Mouse (Mus musculus): ENCODE measurements at regions not wholly inside any gene's neighbourhood (a gene's known extent, or its start where the extent isn't known, plus 50 kb on each side); places are given as distances from the start of the nearest gene placed in this dataset.

GRCm38 (mm10) chr15:25510060-25510492 is 96.5 kb upstream of the Basp1 start:
- 38% methylated on average over 8 of the region's 8 CpGs for WGBS
- Histone ChIP-seq H3K27ac (ENCODE audit: low read depth, low read length) (no peak overlapping the region), H3K9me3 (ENCODE audit: control insufficient read depth, low read length) (no peaks in the 10 kb centered on the region), H3K4me1 (ENCODE audit: control insufficient read depth, insufficient read depth, low read depth, low read length) (no peaks in the 10 kb centered on the region; the same call in none of the 2 replicates), H3K36me3 (ENCODE audit: control insufficient read depth, insufficient read depth, low read length) (no peaks in the 10 kb centered on the region), H3K4me2 (ENCODE audit: low read length) (peak overlapping the region; percentile 2; the same call in 1 of the 2 replicates), H3K27me3 (replicated peaks; ENCODE audit: control insufficient read depth, insufficient read depth, low read length) (no peaks in the 10 kb centered on the region), H3K9ac (ENCODE audit: low read depth, low read length) (no peak overlapping the region), H3K4me3 (ENCODE audit: low read length) (no peak overlapping the region)
- ATAC-seq: no peak; the same call in 1 of the 2 replicates

DNA sequence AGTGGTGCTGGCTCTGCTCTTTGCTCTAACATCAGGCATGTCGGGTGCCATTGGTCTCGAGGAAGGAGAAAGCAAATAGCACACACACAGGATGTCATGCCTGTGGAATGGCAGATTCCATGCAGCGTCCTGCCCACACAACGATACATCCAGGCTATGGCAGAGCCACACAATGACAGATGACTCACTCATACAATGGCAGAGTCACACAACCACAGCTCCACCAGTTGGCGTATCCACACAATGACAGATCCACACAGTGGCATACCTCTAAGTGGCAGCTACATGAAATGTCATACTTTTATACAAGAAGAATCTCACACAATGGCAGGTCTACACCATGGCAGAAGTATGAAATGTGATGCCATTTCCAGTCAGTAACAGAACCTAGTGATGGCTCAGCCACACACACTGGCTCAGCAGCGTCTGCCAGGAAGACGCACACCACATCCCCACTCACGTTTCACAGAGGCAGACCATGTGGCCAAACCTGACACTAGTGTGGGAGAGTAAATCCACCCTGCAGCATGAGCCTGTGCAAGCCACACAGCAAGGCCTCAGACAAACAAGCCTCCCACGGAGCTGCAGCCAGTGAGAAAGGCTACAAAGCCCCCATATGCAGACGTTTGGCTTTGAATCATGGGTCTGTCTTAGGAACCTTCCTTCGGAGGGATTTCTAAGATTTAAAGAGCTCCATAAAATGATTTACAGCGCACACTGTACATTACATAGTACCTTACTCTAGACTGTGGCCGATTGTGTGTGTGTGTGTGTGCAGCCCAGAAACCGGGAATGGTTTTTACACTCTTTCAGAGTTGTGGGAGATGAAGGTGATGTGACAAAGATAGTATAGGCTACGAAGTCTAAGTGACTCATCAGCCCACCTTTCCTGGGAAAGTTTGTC is 104.0 kb upstream of the Myo10 start:
- H3K27ac ChIP-seq (ENCODE audit: low read depth, low read length): no peak overlapping the region
- H3K9ac ChIP-seq (ENCODE audit: low read depth, low read length): no peak overlapping the region
- H3K27me3 ChIP-seq (replicated peaks; ENCODE audit: control insufficient read depth, insufficient read depth, low read length): no peaks in the 10 kb centered on the region
- no peaks in the 10 kb centered on the region for H3K9me3 ChIP-seq (ENCODE audit: control insufficient read depth, low read length)
- no peak overlapping the region for H3K4me3 ChIP-seq (ENCODE audit: low read length)
- H3K4me1 ChIP-seq (ENCODE audit: control insufficient read depth, insufficient read depth, low read depth, low read length): no peaks in the 10 kb centered on the region
- 82% methylated on average over 15 of the region's 15 CpGs for WGBS
- no peaks in the 10 kb centered on the region for H3K36me3 ChIP-seq (ENCODE audit: control insufficient read depth, insufficient read depth, low read length)
- no peak for ATAC-seq
- no peak overlapping the region for H3K4me2 ChIP-seq (ENCODE audit: low read length)

DNA sequence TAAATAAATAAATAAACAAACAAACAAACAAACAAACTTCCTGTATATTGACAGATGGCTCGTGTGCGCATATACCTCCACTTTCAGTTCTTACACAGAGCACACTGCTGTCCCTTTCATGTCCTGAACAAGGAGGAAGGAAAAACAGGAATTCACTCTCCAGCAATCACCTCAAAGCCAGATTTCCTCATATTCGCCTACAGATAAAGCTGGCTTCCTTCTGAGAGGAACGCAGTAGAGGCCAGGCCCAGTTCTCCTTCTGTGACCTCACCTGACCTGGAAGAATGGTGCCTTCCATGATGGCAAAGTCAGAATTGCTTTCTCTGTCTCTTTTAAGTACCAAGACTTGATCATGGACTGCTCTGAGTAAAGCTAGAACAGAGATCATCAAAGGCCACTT is 98.1 kb upstream of the Myo10 start:
- Histone ChIP-seq H3K36me3 (ENCODE audit: control insufficient read depth, insufficient read depth, low read length) (no peaks in the 10 kb centered on the region), H3K9ac (ENCODE audit: low read depth, low read length) (no peak overlapping the region), H3K4me2 (ENCODE audit: low read length) (no peak overlapping the region), H3K27ac (ENCODE audit: low read depth, low read length) (no peak overlapping the region), H3K27me3 (replicated peaks; ENCODE audit: control insufficient read depth, insufficient read depth, low read length) (no peaks in the 10 kb centered on the region), H3K9me3 (ENCODE audit: control insufficient read depth, low read length) (no peaks in the 10 kb centered on the region), H3K4me1 (ENCODE audit: control insufficient read depth, insufficient read depth, low read depth, low read length) (no peaks in the 10 kb centered on the region), H3K4me3 (ENCODE audit: low read length) (no peak overlapping the region)
- WGBS: 92% methylated on average over 4 of the region's 4 CpGs
- ATAC-seq: no peak

DNA sequence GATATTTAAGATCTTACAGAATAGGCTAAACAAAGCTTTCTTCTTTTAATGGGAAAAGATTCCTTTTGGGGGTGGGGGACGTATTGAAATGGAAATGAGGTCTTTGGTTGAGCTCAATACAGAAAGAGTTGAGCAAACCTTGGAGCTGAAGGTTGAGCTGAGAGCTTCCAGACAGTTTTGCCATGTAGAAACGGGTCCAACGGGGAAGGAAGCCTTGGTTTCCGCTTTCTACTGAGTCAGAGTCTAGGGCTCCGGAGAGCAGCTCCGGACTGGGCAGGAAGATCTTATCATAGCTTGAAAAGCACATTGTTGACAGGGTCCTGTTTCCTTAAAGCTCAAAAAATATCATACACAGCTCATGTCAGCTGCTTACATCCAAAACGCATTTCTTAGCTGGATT is 97.0 kb upstream of the Myo10 start:
- no peak overlapping the region for H3K9ac ChIP-seq (ENCODE audit: low read depth, low read length)
- H3K9me3 ChIP-seq (ENCODE audit: control insufficient read depth, low read length): no peaks in the 10 kb centered on the region
- no peaks in the 10 kb centered on the region for H3K4me1 ChIP-seq (ENCODE audit: control insufficient read depth, insufficient read depth, low read depth, low read length)
- H3K27me3 ChIP-seq (replicated peaks; ENCODE audit: control insufficient read depth, insufficient read depth, low read length): no peaks in the 10 kb centered on the region
- H3K4me2 ChIP-seq (ENCODE audit: low read length): no peak overlapping the region
- H3K36me3 ChIP-seq (ENCODE audit: control insufficient read depth, insufficient read depth, low read length): no peaks in the 10 kb centered on the region
- H3K27ac ChIP-seq (ENCODE audit: low read depth, low read length): no peak overlapping the region
- no peak for ATAC-seq
- 70% methylated on average over 7 of the region's 7 CpGs for WGBS
- H3K4me3 ChIP-seq (ENCODE audit: low read length): no peak overlapping the region

DNA sequence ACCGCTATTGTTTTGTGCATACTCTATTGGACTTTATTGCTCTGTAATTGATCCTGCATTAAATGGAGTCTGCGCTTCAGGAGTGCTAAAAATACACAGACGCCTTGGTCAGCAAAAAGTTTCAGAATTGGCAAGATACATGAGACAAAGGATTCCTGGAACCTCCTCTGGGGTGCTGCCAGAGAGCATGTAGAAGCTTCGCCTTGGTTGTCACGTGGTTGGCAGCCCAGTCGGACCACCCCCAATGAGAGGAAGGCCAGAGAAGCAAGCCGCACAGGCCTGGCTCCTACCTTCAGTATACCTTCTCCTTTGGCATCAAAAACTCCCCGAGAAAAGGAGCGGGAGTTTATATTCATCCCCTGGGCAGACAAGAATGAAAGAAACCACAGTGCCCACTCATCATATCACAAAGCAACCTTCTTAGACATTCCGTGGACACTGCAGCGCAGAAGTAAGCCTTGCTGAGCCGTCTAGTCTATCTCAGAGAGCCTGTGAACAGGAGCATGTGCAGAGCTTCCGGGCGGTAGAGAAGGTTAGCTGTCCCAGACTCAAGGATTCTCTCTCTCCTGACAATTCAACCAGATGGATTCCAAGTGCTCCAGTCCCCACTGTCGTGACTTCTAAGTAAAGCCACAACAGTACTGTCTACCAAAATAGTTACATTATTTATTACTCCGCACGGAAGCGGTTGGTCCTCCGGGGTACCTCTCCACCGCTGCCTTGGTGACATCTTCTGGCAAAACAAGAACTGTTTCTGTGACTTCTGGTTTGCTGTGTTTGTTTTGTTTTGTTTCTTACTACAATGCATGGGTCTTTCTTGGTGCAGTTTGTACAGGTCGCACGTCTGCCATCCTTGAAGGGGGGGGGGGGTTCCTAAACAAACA is 85.6 kb upstream of the Myo10 start:
- no peaks in the 10 kb centered on the region for H3K36me3 ChIP-seq (ENCODE audit: control insufficient read depth, insufficient read depth, low read length)
- H3K27me3 ChIP-seq (replicated peaks; ENCODE audit: control insufficient read depth, insufficient read depth, low read length): no peaks in the 10 kb centered on the region
- no peaks in the 10 kb centered on the region for H3K9me3 ChIP-seq (ENCODE audit: control insufficient read depth, low read length)
- 75% methylated on average over 22 of the region's 22 CpGs for WGBS
- peak; percentile 52; the same call in 1 of the 2 replicates for ATAC-seq
- H3K4me3 ChIP-seq (ENCODE audit: low read length): no peak overlapping the region
- no peaks in the 10 kb centered on the region; the same call in 1 of the 2 replicates for H3K4me1 ChIP-seq (ENCODE audit: control insufficient read depth, insufficient read depth, low read depth, low read length)
- H3K27ac ChIP-seq (ENCODE audit: low read depth, low read length): no peak overlapping the region
- H3K4me2 ChIP-seq (ENCODE audit: low read length): no peak overlapping the region
- no peak overlapping the region for H3K9ac ChIP-seq (ENCODE audit: low read depth, low read length)

DNA sequence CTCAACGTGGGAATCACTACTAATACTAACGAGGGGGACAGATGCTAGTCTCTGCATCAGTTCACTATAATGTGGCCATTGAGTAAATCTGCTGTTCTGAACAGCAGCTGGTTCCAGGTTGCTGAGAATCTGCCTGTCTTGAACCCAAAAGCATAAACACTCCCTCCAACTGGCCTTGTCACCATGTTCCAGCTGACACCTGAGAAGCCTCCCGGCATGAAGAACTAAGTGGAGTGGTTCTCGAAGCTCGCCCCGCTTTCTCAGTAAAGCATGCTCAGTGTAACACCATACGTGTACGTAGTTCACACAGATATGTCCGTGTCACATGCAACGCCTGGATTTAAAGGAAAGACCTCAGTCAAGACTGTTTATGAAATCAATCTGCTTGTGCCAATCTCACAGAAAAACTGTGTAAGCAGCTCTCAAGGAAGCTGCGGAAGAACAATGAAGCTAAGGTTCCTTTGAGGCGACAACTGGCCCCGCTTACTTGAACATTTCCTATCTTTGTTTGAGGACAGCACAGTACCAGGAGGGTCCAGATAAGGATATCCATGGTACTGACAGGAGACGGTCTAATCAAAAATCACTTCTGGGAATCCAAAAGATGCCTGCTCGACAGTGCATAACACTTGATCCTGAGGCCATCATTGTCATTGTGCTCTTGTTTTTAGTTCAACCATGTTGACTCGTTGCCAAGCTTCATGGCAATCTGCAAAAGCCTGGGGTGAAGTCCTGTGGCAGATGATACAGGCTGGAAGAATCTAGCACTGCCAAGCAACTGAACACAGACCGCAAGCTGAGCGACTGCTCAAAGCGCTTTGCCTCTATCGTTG is 82.8 kb upstream of the Myo10 start:
- Histone ChIP-seq H3K4me2 (ENCODE audit: low read length) (no peak overlapping the region), H3K9ac (ENCODE audit: low read depth, low read length) (no peak overlapping the region), H3K9me3 (ENCODE audit: control insufficient read depth, low read length) (no peaks in the 10 kb centered on the region), H3K4me3 (ENCODE audit: low read length) (no peak overlapping the region), H3K27me3 (replicated peaks; ENCODE audit: control insufficient read depth, insufficient read depth, low read length) (no peaks in the 10 kb centered on the region), H3K36me3 (ENCODE audit: control insufficient read depth, insufficient read depth, low read length) (no peaks in the 10 kb centered on the region), H3K27ac (ENCODE audit: low read depth, low read length) (peak overlapping the region; percentile 20; the same call in 1 of the 2 replicates), H3K4me1 (ENCODE audit: control insufficient read depth, insufficient read depth, low read depth, low read length) (no peaks in the 10 kb centered on the region; the same call in 1 of the 2 replicates)
- ATAC-seq: no peak
- 74% methylated on average over 20 of the region's 20 CpGs for WGBS

DNA sequence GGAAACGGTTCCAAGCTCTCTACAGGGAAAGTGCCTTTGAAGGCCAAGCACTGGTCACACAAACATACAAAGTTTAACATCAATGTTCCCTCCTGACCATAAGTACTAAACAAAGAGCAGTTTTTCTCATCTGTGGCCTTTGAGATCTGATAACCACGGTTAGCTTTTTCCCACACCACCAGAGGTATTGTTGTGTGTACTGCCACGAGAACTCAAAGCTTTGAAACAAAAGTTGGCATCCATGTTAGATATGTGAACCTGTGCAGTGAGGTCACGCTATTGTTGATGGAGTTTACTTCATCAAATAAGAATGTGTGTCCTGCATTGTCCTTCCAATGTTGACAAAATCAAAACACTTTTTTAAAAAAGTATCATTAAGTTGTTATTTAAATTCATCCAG is 79.9 kb upstream of the Myo10 start:
- Histone ChIP-seq H3K4me1 (ENCODE audit: control insufficient read depth, insufficient read depth, low read depth, low read length) (no peaks in the 10 kb centered on the region), H3K27me3 (replicated peaks; ENCODE audit: control insufficient read depth, insufficient read depth, low read length) (no peaks in the 10 kb centered on the region), H3K27ac (ENCODE audit: low read depth, low read length) (no peak overlapping the region), H3K4me3 (ENCODE audit: low read length) (no peak overlapping the region), H3K36me3 (ENCODE audit: control insufficient read depth, insufficient read depth, low read length) (no peaks in the 10 kb centered on the region), H3K9me3 (ENCODE audit: control insufficient read depth, low read length) (no peaks in the 10 kb centered on the region), H3K4me2 (ENCODE audit: low read length) (no peak overlapping the region), H3K9ac (ENCODE audit: low read depth, low read length) (no peak overlapping the region)
- WGBS: 77% methylated on average over 4 of the region's 4 CpGs
- ATAC-seq: no peak

DNA sequence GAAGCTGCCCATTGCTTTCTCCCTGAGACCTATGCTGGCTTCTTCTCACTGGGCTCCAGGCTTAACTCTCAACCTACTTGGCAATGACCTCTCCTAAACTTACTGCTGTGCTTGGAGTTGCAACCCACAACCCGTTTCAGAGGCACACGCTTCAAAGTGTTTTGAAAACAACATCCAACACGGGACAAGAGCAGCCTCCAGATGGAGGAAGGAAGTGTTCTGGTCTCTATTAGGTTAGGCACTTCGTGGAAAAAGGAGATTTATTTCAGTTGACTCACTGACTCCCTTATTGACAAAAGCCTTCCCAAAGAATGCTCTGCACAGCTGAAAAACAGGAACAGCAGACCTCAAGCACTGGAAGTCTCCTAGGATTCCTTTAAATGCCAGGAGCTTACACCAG is 76.1 kb upstream of the Myo10 start:
- H3K9me3 ChIP-seq (ENCODE audit: control insufficient read depth, low read length): no peaks in the 10 kb centered on the region
- no peaks in the 10 kb centered on the region for H3K36me3 ChIP-seq (ENCODE audit: control insufficient read depth, insufficient read depth, low read length)
- no peak overlapping the region for H3K9ac ChIP-seq (ENCODE audit: low read depth, low read length)
- WGBS: 70% methylated on average over 4 of the region's 4 CpGs
- no peaks in the 10 kb centered on the region for H3K4me1 ChIP-seq (ENCODE audit: control insufficient read depth, insufficient read depth, low read depth, low read length)
- no peak overlapping the region for H3K27ac ChIP-seq (ENCODE audit: low read depth, low read length)
- no peak for ATAC-seq
- no peaks in the 10 kb centered on the region for H3K27me3 ChIP-seq (replicated peaks; ENCODE audit: control insufficient read depth, insufficient read depth, low read length)
- H3K4me2 ChIP-seq (ENCODE audit: low read length): no peak overlapping the region
- no peak overlapping the region for H3K4me3 ChIP-seq (ENCODE audit: low read length)
